Mouse (Mus musculus): ENCODE data around the gene Ces1h. TPM values are rescaled to one million over a fixed set of nuclear protein-coding genes. Genes with fewer than 3 reads are reported as not detected.

Gene Ces1h
- polyA plus RNA-seq, 1 experiment from 2014 or later: not detected

Other genes with a start within 250 kb of the Ces1h start
- not detected in 2 replicates for gene Ces1c, start 248.4 kb downstream of the Ces1h start, polyA plus RNA-seq (2014; fragmentation: Nextera tagmentation; extraction: Ambion mirVana)
- gene Ces1d, start 181.9 kb downstream of the Ces1h start, polyA plus RNA-seq (2014; fragmentation: Nextera tagmentation; extraction: Ambion mirVana): 1.2 TPM in 2 replicates
- not detected in 2 replicates for gene Ces1e, start 150.1 kb downstream of the Ces1h start, polyA plus RNA-seq (2014; fragmentation: Nextera tagmentation; extraction: Ambion mirVana)
- gene Ces1f, start 100.0 kb downstream of the Ces1h start, polyA plus RNA-seq (2014; fragmentation: Nextera tagmentation; extraction: Ambion mirVana): not detected in 2 replicates
- gene Ces1g, start 42.4 kb downstream of the Ces1h start, polyA plus RNA-seq (2014; fragmentation: Nextera tagmentation; extraction: Ambion mirVana): not detected in 2 replicates
- not detected in 2 replicates for gene Ces5a, start 156.1 kb upstream of the Ces1h start, polyA plus RNA-seq (2014; fragmentation: Nextera tagmentation; extraction: Ambion mirVana)

All from embryonic facial prominence, embryonic 11.5 days (tissue).